Mouse (Mus musculus): ENCODE results near the gene Prkg1. TPM values are rescaled to one million over a fixed set of nuclear protein-coding genes. Genes with fewer than 3 reads are reported as not detected.

The Prkg1 gene
- total RNA-seq, 1 experiment = 1.5 TPM

GRCm38 (mm10) chr19:30690691-30691090, 1074.1 kb downstream of the Prkg1 start:
- in situ Hi-C loops (cut with MboI; ENCODE audit: low sequenced_read_pairs in 2 of 2, unreplicated experiment in 2 of 2) = no loop called here
- TF ChIP-seq CHD2 (IDR thresholded peaks at IDR 0.05; ENCODE audit: low read depth, low read length) (no peak), ZC3H11A (IDR thresholded peaks at IDR 0.05; ENCODE audit: borderline replicate concordance, low read depth, low read length) (no peak), MAFK (IDR thresholded peaks at IDR 0.05; ENCODE audit: insufficient read depth, low read depth, low read length) (no peak), ZNF384 (IDR thresholded peaks at IDR 0.05; ENCODE audit: low read depth, low read length) (no peak), HCFC1 (IDR thresholded peaks at IDR 0.05; ENCODE audit: borderline replicate concordance, insufficient read depth, low read length) (no peak)
- DNase-seq (ENCODE audit: low read depth, low spot score) = no peak

GRCm38 (mm10) chr19:30687942-30688341, 1076.9 kb downstream of the Prkg1 start:
- Histone ChIP-seq H3K4me3 (ENCODE audit: insufficient read depth in 1 of 2, low read depth in 1 of 2, low read length in 2 of 2, poor library complexity in 1 of 2, severe bottlenecking in 1 of 2) (no peak overlapping the region), H3K36me3 (ENCODE audit: control insufficient read depth, insufficient read depth, low read length, poor library complexity, severe bottlenecking) (no peaks in the 10 kb centered on the region), H3K27ac (ENCODE audit: insufficient read depth, low read depth, low read length, poor library complexity, severe bottlenecking) (no peak overlapping the region), H3K9ac (ENCODE audit: insufficient read depth, low read depth, low read length, poor library complexity, severe bottlenecking) (no peak overlapping the region), H3K9me3 (ENCODE audit: control insufficient read depth, insufficient read depth, low read depth, low read length) (no peaks in the 10 kb centered on the region), H3K4me1 (ENCODE audit: control insufficient read depth in 2 of 2, insufficient read depth in 2 of 2, low read length in 2 of 2, poor library complexity in 1 of 2) (no peaks in the 10 kb centered on the region)
- in situ Hi-C loops (cut with MboI; ENCODE audit: low sequenced_read_pairs in 2 of 2, unreplicated experiment in 2 of 2) = no loop called here
- DNase-seq (ENCODE audit: low read depth, low spot score) = no peak
- TF ChIP-seq ZC3H11A (IDR thresholded peaks at IDR 0.05; ENCODE audit: borderline replicate concordance, low read depth, low read length) = no peak

More at GRCm38 (mm10) chr19:30690691-30691090, 1074.1 kb downstream of the Prkg1 start:
- H3K4me3 ChIP-seq (ENCODE audit: insufficient read depth in 1 of 2, low read depth in 1 of 2, low read length in 2 of 2, poor library complexity in 1 of 2, severe bottlenecking in 1 of 2) = no peak overlapping the region
- H3K27ac ChIP-seq (ENCODE audit: insufficient read depth, low read depth, low read length, poor library complexity, severe bottlenecking) = no peak overlapping the region
- no peaks in the 10 kb centered on the region for H3K9me3 ChIP-seq (ENCODE audit: control insufficient read depth, insufficient read depth, low read depth, low read length)
- H3K4me1 ChIP-seq (ENCODE audit: control insufficient read depth in 2 of 2, insufficient read depth in 2 of 2, low read length in 2 of 2, poor library complexity in 1 of 2) = no peaks in the 10 kb centered on the region
- H3K9ac ChIP-seq (ENCODE audit: insufficient read depth, low read depth, low read length, poor library complexity, severe bottlenecking) = no peak overlapping the region
- H3K36me3 ChIP-seq (ENCODE audit: control insufficient read depth, insufficient read depth, low read length, poor library complexity, severe bottlenecking) = no peaks in the 10 kb centered on the region

- Histone ChIP-seq H3K27ac (ENCODE audit: insufficient read depth, low read depth, low read length, poor library complexity, severe bottlenecking) (no peak overlapping the region), H3K36me3 (ENCODE audit: control insufficient read depth, insufficient read depth, low read length, poor library complexity, severe bottlenecking) (no peaks in the 10 kb centered on the region), H3K9ac (ENCODE audit: insufficient read depth, low read depth, low read length, poor library complexity, severe bottlenecking) (no peak overlapping the region), H3K9me3 (ENCODE audit: control insufficient read depth, insufficient read depth, low read depth, low read length) (no peaks in the 10 kb centered on the region), H3K4me3 (ENCODE audit: insufficient read depth in 1 of 2, low read depth in 1 of 2, low read length in 2 of 2, poor library complexity in 1 of 2, severe bottlenecking in 1 of 2) (no peak overlapping the region), H3K4me1 (ENCODE audit: control insufficient read depth in 2 of 2, insufficient read depth in 2 of 2, low read length in 2 of 2, poor library complexity in 1 of 2) (no peaks in the 10 kb centered on the region)
- in situ Hi-C loops (cut with MboI; ENCODE audit: low sequenced_read_pairs in 2 of 2, unreplicated experiment in 2 of 2) = no loop called here
- no peak for DNase-seq (ENCODE audit: low read depth, low spot score)
- no peak for TF ChIP-seq CHD2 (IDR thresholded peaks at IDR 0.05; ENCODE audit: low read depth, low read length)
- TF ChIP-seq HCFC1 (IDR thresholded peaks at IDR 0.05; ENCODE audit: borderline replicate concordance, insufficient read depth, low read length) = no peak
- TF ChIP-seq MAFK (IDR thresholded peaks at IDR 0.05; ENCODE audit: insufficient read depth, low read depth, low read length) = no peak
- TF ChIP-seq ZC3H11A (IDR thresholded peaks at IDR 0.05; ENCODE audit: borderline replicate concordance, low read depth, low read length) = no peak
- TF ChIP-seq ZNF384 (IDR thresholded peaks at IDR 0.05; ENCODE audit: low read depth, low read length) = no peak
These were observed 1088.5 kb downstream of the Prkg1 start for GRCm38 (mm10) chr19:30676308-30676707.

GRCm38 (mm10) chr19:30664269-30664668, 1100.6 kb downstream of the Prkg1 start:
- Histone ChIP-seq H3K27ac (ENCODE audit: insufficient read depth, low read depth, low read length, poor library complexity, severe bottlenecking) (no peak overlapping the region), H3K4me3 (ENCODE audit: insufficient read depth in 1 of 2, low read depth in 1 of 2, low read length in 2 of 2, poor library complexity in 1 of 2, severe bottlenecking in 1 of 2) (no peak overlapping the region), H3K4me1 (ENCODE audit: control insufficient read depth in 2 of 2, insufficient read depth in 2 of 2, low read length in 2 of 2, poor library complexity in 1 of 2) (no peaks in the 10 kb centered on the region), H3K9me3 (ENCODE audit: control insufficient read depth, insufficient read depth, low read depth, low read length) (no peaks in the 10 kb centered on the region), H3K9ac (ENCODE audit: insufficient read depth, low read depth, low read length, poor library complexity, severe bottlenecking) (no peak overlapping the region), H3K36me3 (ENCODE audit: control insufficient read depth, insufficient read depth, low read length, poor library complexity, severe bottlenecking) (no peaks in the 10 kb centered on the region)
- peak; percentile 26 for DNase-seq (ENCODE audit: low read depth, low spot score)
- in situ Hi-C loops (cut with MboI; ENCODE audit: low sequenced_read_pairs in 2 of 2, unreplicated experiment in 2 of 2) = loop anchor here in 1 of 2 experiments (25.0 kb wide), 1 partner anchor 1098 kb away; the partner anchor contains the start of gene Prkg1
- peak; percentile 62; the same call in 1 of the 2 replicates for TF ChIP-seq ZC3H11A (IDR thresholded peaks at IDR 0.05; ENCODE audit: borderline replicate concordance, low read depth, low read length)
- no peak for TF ChIP-seq CHD2 (IDR thresholded peaks at IDR 0.05; ENCODE audit: low read depth, low read length)

- Histone ChIP-seq H3K27ac (ENCODE audit: insufficient read depth, low read depth, low read length, poor library complexity, severe bottlenecking) (no peak overlapping the region), H3K4me1 (ENCODE audit: control insufficient read depth in 2 of 2, insufficient read depth in 2 of 2, low read length in 2 of 2, poor library complexity in 1 of 2) (no peaks in the 10 kb centered on the region)
- in situ Hi-C loops (cut with MboI; ENCODE audit: low sequenced_read_pairs in 2 of 2, unreplicated experiment in 2 of 2) = no loop called here
These were observed 1122.1 kb downstream of the Prkg1 start for GRCm38 (mm10) chr19:30642629-30643170.

More at GRCm38 (mm10) chr19:30642629-30643170, 1122.1 kb downstream of the Prkg1 start:
- Histone ChIP-seq H3K36me3 (ENCODE audit: control insufficient read depth, insufficient read depth, low read length, poor library complexity, severe bottlenecking) (no peaks in the 10 kb centered on the region), H3K9ac (ENCODE audit: insufficient read depth, low read depth, low read length, poor library complexity, severe bottlenecking) (no peak overlapping the region), H3K4me3 (ENCODE audit: insufficient read depth in 1 of 2, low read depth in 1 of 2, low read length in 2 of 2, poor library complexity in 1 of 2, severe bottlenecking in 1 of 2) (no peak overlapping the region), H3K9me3 (ENCODE audit: control insufficient read depth, insufficient read depth, low read depth, low read length) (no peaks in the 10 kb centered on the region)
- TF ChIP-seq CHD2 (IDR thresholded peaks at IDR 0.05; ENCODE audit: low read depth, low read length) = no peak
- TF ChIP-seq ZC3H11A (IDR thresholded peaks at IDR 0.05; ENCODE audit: borderline replicate concordance, low read depth, low read length) = no peak
- TF ChIP-seq MAFK (IDR thresholded peaks at IDR 0.05; ENCODE audit: insufficient read depth, low read depth, low read length) = no peak
- no peak for TF ChIP-seq HCFC1 (IDR thresholded peaks at IDR 0.05; ENCODE audit: borderline replicate concordance, insufficient read depth, low read length)
- TF ChIP-seq ZNF384 (IDR thresholded peaks at IDR 0.05; ENCODE audit: low read depth, low read length) = no peak
- no peak for DNase-seq (ENCODE audit: low read depth, low spot score)

Measured in ES-E14 (cell line).